Mouse (Mus musculus) embryonic facial prominence, embryonic 13.5 days (tissue): ENCODE data around the gene Klhl22. TPM values are rescaled to one million over a fixed set of nuclear protein-coding genes. Genes with fewer than 3 reads are reported as not detected.
A peak's percentile ranks its signal among the peaks of the same experiment; 100 is the strongest.

Source experiments
- ATAC-seq: fragments of 200-750 bp; cut with Nextera tagmentation; 2 replicates; pipeline ENCODE4 v1.8.0; 2017; ENCODE audit warnings: low read depth; ENCODE audit not compliant: insufficient number of reproducible peaks, insufficient read depth, low FRiP score, low TSS enrichment
- H3K27ac ChIP-seq: fragments of 300-500 bp; sonication (generic); 2 replicates; pipeline ENCODE4 v1.5.1; 2015; ENCODE audit warnings: moderate library complexity, mild to moderate bottlenecking, inconsistent platforms
- H3K27me3 ChIP-seq: fragments of 300-500 bp; sonication (generic); 2 replicates; pipeline ENCODE4 v1.6.1; 2015; ENCODE audit warnings: mild to moderate bottlenecking, inconsistent platforms
- H3K36me3 ChIP-seq: fragments of 300-500 bp; sonication (generic); 2 replicates; pipeline ENCODE4 v1.6.1; 2015; ENCODE audit warnings: mild to moderate bottlenecking, inconsistent platforms
- H3K4me1 ChIP-seq: fragments of 300-500 bp; sonication (generic); 2 replicates; pipeline ENCODE4 v1.6.1; 2015; ENCODE audit warnings: inconsistent platforms
- H3K4me2 ChIP-seq: fragments of 300-500 bp; sonication (generic); 2 replicates; pipeline ENCODE4 v1.6.1; 2015; ENCODE audit warnings: moderate library complexity, mild to moderate bottlenecking, inconsistent platforms
- H3K4me3 ChIP-seq: fragments of 300-500 bp; sonication (generic); 2 replicates; pipeline ENCODE4 v1.5.1; 2015; ENCODE audit warnings: mild to moderate bottlenecking, inconsistent platforms
- H3K9ac ChIP-seq: fragments of 300-500 bp; sonication (generic); 2 replicates; pipeline ENCODE4 v1.6.1; 2015; ENCODE audit warnings: mild to moderate bottlenecking, inconsistent platforms
- H3K9me3 ChIP-seq: fragments of 300-500 bp; sonication (generic); 2 replicates; pipeline ENCODE4 v1.6.1; 2016; ENCODE audit warnings: inconsistent platforms
- WGBS: fragments of 180-500 bp; shearing (Covaris S2); methylation state at CpG from one replicate; pipeline ENCODE4 v1.1.7; 2015; ENCODE audit warnings: mixed read lengths; 5-methylcytosine and 5-hydroxymethylcytosine counted together
- polyA plus RNA-seq: library from polyadenylated mRNA; unstranded; fragments of >200 nt; fragmentation: Nextera tagmentation; extraction: Ambion mirVana; gene quantifications from 2 replicates; pipeline ENCODE4 v1.2.1, GENCODE M21; 2015

The Klhl22 gene
- 88.8 and 97.7 TPM in 2 replicates for polyA plus RNA-seq

GRCm38 (mm10) chr16:17759344-17759773, at the start of gene Klhl22:
Klhl22 (plus strand) TSS chr16:17759618.
- H3K27me3 ChIP-seq = no peaks in the 10 kb centered on the region
- H3K4me2 ChIP-seq = peak within 1 kb of the TSS; percentile 90
- ATAC-seq = peak; percentile 94
- H3K9ac ChIP-seq = peak within 1 kb of the TSS; percentile 97
- peaks cover 35% of the 10 kb centered on the region for H3K4me1 ChIP-seq
- H3K27ac ChIP-seq = peak within 1 kb of the TSS; percentile 84
- WGBS = 2% methylated on average over 22 of the region's 28 CpGs
- peaks cover 12% of the 10 kb centered on the region for H3K36me3 ChIP-seq
- H3K4me3 ChIP-seq = peak within 1 kb of the TSS; percentile 74
- H3K9me3 ChIP-seq = no peaks in the 10 kb centered on the region

- 82% methylated on average over 1 of the region's 1 CpGs for WGBS
- Histone ChIP-seq H3K4me2 (no peak overlapping the region), H3K4me1 (peaks cover 15% of the 10 kb centered on the region), H3K4me3 (no peak overlapping the region), H3K9ac (no peak overlapping the region), H3K27me3 (no peaks in the 10 kb centered on the region), H3K27ac (no peak overlapping the region), H3K36me3 (no peaks in the 10 kb centered on the region), H3K9me3 (no peaks in the 10 kb centered on the region)
- no peak for ATAC-seq
Observed at GRCm38 (mm10) chr16:17717791-17718190, 41.6 kb upstream of the Klhl22 start.

GRCm38 (mm10) chr16:17721114-17721808, 38.2 kb upstream of the Klhl22 start:
- Histone ChIP-seq H3K4me2 (peak overlapping the region; percentile 92), H3K9me3 (no peaks in the 10 kb centered on the region), H3K9ac (peak overlapping the region; percentile 95), H3K27me3 (no peaks in the 10 kb centered on the region), H3K4me3 (peak overlapping the region; percentile 91), H3K27ac (no peak overlapping the region), H3K4me1 (peaks cover 15% of the 10 kb centered on the region), H3K36me3 (no peaks in the 10 kb centered on the region)
- WGBS = 72% methylated on average over 9 of the region's 9 CpGs
- ATAC-seq = no peak

GRCm38 (mm10) chr16:17721822-17722460, 37.5 kb upstream of the Klhl22 start:
- ATAC-seq = no peak
- peak overlapping the region; percentile 92 for H3K4me2 ChIP-seq
- WGBS = 7% methylated on average over 10 of the region's 10 CpGs

GRCm38 (mm10) chr16:17722461-17723324, 36.7 kb upstream of the Klhl22 start:
- Histone ChIP-seq H3K36me3 (no peaks in the 10 kb centered on the region), H3K4me2 (peak overlapping the region; percentile 92), H3K9me3 (no peaks in the 10 kb centered on the region), H3K4me3 (peak overlapping the region; percentile 91), H3K27ac (peak overlapping the region; percentile 80), H3K27me3 (no peaks in the 10 kb centered on the region), H3K4me1 (peaks cover 19% of the 10 kb centered on the region), H3K9ac (peak overlapping the region; percentile 95)
- ATAC-seq = peak; percentile 85
- WGBS = 2% methylated on average over 41 of the region's 44 CpGs

More at GRCm38 (mm10) chr16:17721822-17722460, 37.5 kb upstream of the Klhl22 start:
- H3K27ac ChIP-seq = peak overlapping the region; percentile 80; the same call in 1 of the 2 replicates
- H3K9me3 ChIP-seq = no peaks in the 10 kb centered on the region
- peaks cover 16% of the 10 kb centered on the region for H3K4me1 ChIP-seq
- peak overlapping the region; percentile 91 for H3K4me3 ChIP-seq
- H3K36me3 ChIP-seq = no peaks in the 10 kb centered on the region
- H3K27me3 ChIP-seq = no peaks in the 10 kb centered on the region
- peak overlapping the region; percentile 95 for H3K9ac ChIP-seq

- H3K27me3 ChIP-seq = no peaks in the 10 kb centered on the region
- no peaks in the 10 kb centered on the region for H3K36me3 ChIP-seq
- no peak overlapping the region for H3K9ac ChIP-seq
- H3K4me2 ChIP-seq = peak overlapping the region; percentile 92; the same call in 1 of the 2 replicates
- WGBS = 70% methylated on average over 1 of the region's 1 CpGs
- ATAC-seq = no peak
- H3K27ac ChIP-seq = no peak overlapping the region
- H3K4me1 ChIP-seq = peaks cover 19% of the 10 kb centered on the region
- H3K4me3 ChIP-seq = 0 out of 2 replicates have a peak overlapping the region, but pooled peaks have one; percentile 91
- no peaks in the 10 kb centered on the region for H3K9me3 ChIP-seq
Observed at GRCm38 (mm10) chr16:17723325-17723626, 36.1 kb upstream of the Klhl22 start.

GRCm38 (mm10) chr16:17724448-17724847, 35.0 kb upstream of the Klhl22 start:
- ATAC-seq = no peak
- no peak overlapping the region for H3K27ac ChIP-seq
- H3K9ac ChIP-seq = no peak overlapping the region
- H3K9me3 ChIP-seq = no peaks in the 10 kb centered on the region
- no peak overlapping the region for H3K4me2 ChIP-seq
- H3K36me3 ChIP-seq = no peaks in the 10 kb centered on the region
- H3K27me3 ChIP-seq = no peaks in the 10 kb centered on the region
- peaks cover 19% of the 10 kb centered on the region for H3K4me1 ChIP-seq
- no peak overlapping the region for H3K4me3 ChIP-seq
- 95% methylated on average over 3 of the region's 3 CpGs for WGBS

- Histone ChIP-seq H3K36me3 (no peaks in the 10 kb centered on the region), H3K9me3 (no peaks in the 10 kb centered on the region), H3K27me3 (no peaks in the 10 kb centered on the region), H3K9ac (no peak overlapping the region), H3K4me3 (no peak overlapping the region), H3K27ac (no peak overlapping the region), H3K4me1 (peaks cover 4% of the 10 kb centered on the region), H3K4me2 (peak overlapping the region; percentile 37; the same call in 1 of the 2 replicates)
- no peak for ATAC-seq
- WGBS = 14% methylated on average over 5 of the region's 5 CpGs
Observed at GRCm38 (mm10) chr16:17727179-17727861, 32.1 kb upstream of the Klhl22 start.

- Histone ChIP-seq H3K4me1 (peaks cover 4% of the 10 kb centered on the region), H3K4me3 (no peak overlapping the region), H3K36me3 (no peaks in the 10 kb centered on the region), H3K9me3 (no peaks in the 10 kb centered on the region), H3K27ac (no peak overlapping the region), H3K27me3 (peaks cover 4% of the 10 kb centered on the region), H3K9ac (no peak overlapping the region), H3K4me2 (no peak overlapping the region)
- ATAC-seq = no peak
Observed at GRCm38 (mm10) chr16:17729974-17730373, 29.4 kb upstream of the Klhl22 start.

- 41% methylated on average over 3 of the region's 3 CpGs for WGBS
- Histone ChIP-seq H3K27ac (no peak overlapping the region), H3K36me3 (no peaks in the 10 kb centered on the region), H3K9me3 (no peaks in the 10 kb centered on the region), H3K9ac (no peak overlapping the region), H3K27me3 (peaks cover 8% of the 10 kb centered on the region), H3K4me2 (no peak overlapping the region), H3K4me1 (peaks cover 1% of the 10 kb centered on the region), H3K4me3 (no peak overlapping the region)
- no peak for ATAC-seq
Observed at GRCm38 (mm10) chr16:17732021-17732420, 27.4 kb upstream of the Klhl22 start.

- H3K4me2 ChIP-seq = no peak overlapping the region
- H3K4me3 ChIP-seq = no peak overlapping the region
- H3K36me3 ChIP-seq = no peaks in the 10 kb centered on the region
- no peak overlapping the region for H3K9ac ChIP-seq
- no peaks in the 10 kb centered on the region for H3K4me1 ChIP-seq
- no peak for ATAC-seq
- no peak overlapping the region for H3K27ac ChIP-seq
- H3K27me3 ChIP-seq = peaks cover 8% of the 10 kb centered on the region
- H3K9me3 ChIP-seq = no peaks in the 10 kb centered on the region
- WGBS = 58% methylated on average over 6 of the region's 6 CpGs
Observed at GRCm38 (mm10) chr16:17732431-17732830, 27.0 kb upstream of the Klhl22 start.
